Mouse (Mus musculus): ENCODE results near the gene Rnf113a2. TPM values are rescaled to one million over a fixed set of nuclear protein-coding genes. Genes with fewer than 3 reads are reported as not detected.

Gene Rnf113a2
- total RNA-seq, 4 experiments from 2014 or later, result 9.1 to 13.0 (median 10.4) TPM

Other genes with a start within 250 kb of the Rnf113a2 start
- 1 to 10 TPM; 5.7 to 9.1 (median 7.4) TPM for gene Elmsan1, start 198.3 kb upstream of the Rnf113a2 start, total RNA-seq (2022)
- 10 to 100 TPM; 63.8 to 69.8 (median 65.0) TPM for gene Ptgr2, start 132.0 kb upstream of the Rnf113a2 start, total RNA-seq (2022)
- 10 to 100 TPM; 14.2 to 18.3 (median 16.2) TPM for gene Zfp410, start 100.3 kb upstream of the Rnf113a2 start, total RNA-seq (2022)
- gene Coq6, start 55.5 kb upstream of the Rnf113a2 start, total RNA-seq (2022), result 10 to 100 TPM; 19.8 to 26.7 (median 23.8) TPM
- under 1 TPM; 0.43 to 0.96 (median 0.74) TPM for gene Fam161b, start 55.4 kb upstream of the Rnf113a2 start, total RNA-seq (2022)
- gene Entpd5, start 8.2 kb upstream of the Rnf113a2 start, total RNA-seq (2022), result 10 to 100 TPM; 13.0 to 18.2 (median 13.9) TPM
- gene Bbof1, start 8.1 kb upstream of the Rnf113a2 start, total RNA-seq (2022), result 1 to 10 TPM; 1.2 to 2.5 (median 1.3) TPM
- gene Aldh6a1, start 33.8 kb downstream of the Rnf113a2 start, total RNA-seq (2022), result 100 to 1,000 TPM; 111 to 136 (median 124) TPM
- 10 to 100 TPM in 3 of 4 experiments, 1 to 10 TPM in 1; 9.7 to 11.6 (median 10.5) TPM for gene Lin52, start 34.2 kb downstream of the Rnf113a2 start, total RNA-seq (2022)
- not detected for gene Vsx2, start 152.6 kb downstream of the Rnf113a2 start, total RNA-seq (2022)
- 1 to 10 TPM; 4.2 to 5.4 (median 4.9) TPM for gene Abcd4, start 200.2 kb downstream of the Rnf113a2 start, total RNA-seq (2022)
- not detected for gene Vrtn, start 223.8 kb downstream of the Rnf113a2 start, total RNA-seq (2022)

Measured in gastrocnemius, adult 8-10 months (tissue).